Mouse (Mus musculus): ENCODE data around the gene Asap3. TPM values are rescaled to one million over a fixed set of nuclear protein-coding genes. Genes with fewer than 3 reads are reported as not detected.

Gene Asap3
- polyA plus RNA-seq, 2 experiments: 0.66 to 1.1 TPM

DNA sequence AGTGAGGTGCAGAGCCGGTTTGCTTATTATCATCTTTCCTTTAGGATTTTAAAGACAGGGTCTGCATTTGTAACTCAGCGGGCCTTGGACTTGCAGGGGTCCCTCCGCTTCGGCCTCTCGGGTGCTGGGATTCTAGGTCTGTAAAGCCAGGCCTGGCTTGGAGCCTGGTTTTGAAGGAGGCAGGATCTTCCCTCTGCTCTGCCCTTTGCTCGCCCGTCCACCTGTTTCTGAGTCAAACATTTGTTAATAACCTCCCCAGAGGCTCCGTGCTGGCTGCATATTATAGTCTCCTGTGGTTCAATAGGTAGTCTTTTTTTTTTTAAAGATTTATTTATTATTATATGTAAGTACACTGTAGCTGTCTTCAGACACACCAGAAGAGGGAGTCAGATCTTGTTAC lies 9.4 kb downstream of the Asap3 start:
- peak overlapping the region; percentile 13; the same call in 1 of the 2 replicates for H3K4me2 ChIP-seq (ENCODE audit: low read depth)
- H3K4me3 ChIP-seq (ENCODE audit: insufficient read depth in 1 of 2, low read depth in 2 of 2, low read length in 2 of 2): no peak overlapping the region
- H3K9ac ChIP-seq (replicated peaks): no peak overlapping the region
- DNase-seq (ENCODE audit: low read depth in 3 of 3, low spot score in 3 of 3) (no peak), ATAC-seq (ENCODE audit: insufficient read depth) (no peak)
- no peaks in the 10 kb centered on the region for H3K36me3 ChIP-seq (replicated peaks; ENCODE audit: control insufficient read depth, insufficient read depth, low read depth)
- peaks cover 22% of the 10 kb centered on the region for H3K27me3 ChIP-seq (ENCODE audit: control insufficient read depth, insufficient read depth, low read length)
- 67% methylated on average over 8 of the region's 8 CpGs for WGBS (ENCODE audit: insufficient replicate concordance)
- H3K4me1 ChIP-seq (replicated peaks; ENCODE audit: control insufficient read depth in 2 of 2, insufficient read depth in 2 of 2, low read length in 1 of 2): 0 out of 4 replicates have a peak, but pooled peaks cover 0 to 3% of the 10 kb centered on the region in 2 experiments
- no peaks in the 10 kb centered on the region for H3K9me3 ChIP-seq (ENCODE audit: control insufficient read depth, low read length)
- H3K27ac ChIP-seq: no peak overlapping the region
- no peak for TF ChIP-seq CTCF (IDR thresholded peaks at IDR 0.05; ENCODE audit: low read depth)
- TF ChIP-seq EP300 (IDR thresholded peaks at IDR 0.05; ENCODE audit: low read depth): no peak

DNA sequence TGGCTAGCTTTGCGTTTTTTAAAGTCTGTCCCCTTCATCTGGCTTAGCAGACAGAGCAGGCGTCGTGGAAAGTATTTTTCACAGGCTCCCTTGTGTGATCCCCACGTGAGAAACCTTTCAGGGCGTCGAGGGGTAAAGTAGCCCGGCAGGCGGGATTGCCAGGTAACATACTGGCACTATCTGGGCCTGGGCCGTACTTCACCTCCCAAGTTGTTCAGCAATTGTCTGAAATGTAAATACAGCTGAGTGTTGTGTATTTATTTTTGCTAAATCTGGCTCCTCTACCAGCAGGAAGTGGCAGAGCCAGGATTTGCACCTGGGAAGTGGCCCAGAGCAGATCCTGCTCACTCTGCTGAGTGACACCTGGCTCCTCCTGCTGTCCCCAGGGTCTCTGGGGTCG lies 10.9 kb downstream of the Asap3 start:
- Histone ChIP-seq H3K4me2 (ENCODE audit: low read depth) (no peak overlapping the region), H3K36me3 (replicated peaks; ENCODE audit: control insufficient read depth, insufficient read depth, low read depth) (no peaks in the 10 kb centered on the region), H3K9ac (replicated peaks) (no peak overlapping the region), H3K27ac (no peak overlapping the region), H3K9me3 (ENCODE audit: control insufficient read depth, low read length) (no peaks in the 10 kb centered on the region), H3K4me3 (ENCODE audit: insufficient read depth in 1 of 2, low read depth in 2 of 2, low read length in 2 of 2) (no peak overlapping the region), H3K27me3 (ENCODE audit: control insufficient read depth, insufficient read depth, low read length) (peaks cover 22% of the 10 kb centered on the region), H3K4me1 (replicated peaks; ENCODE audit: control insufficient read depth in 2 of 2, insufficient read depth in 2 of 2, low read length in 1 of 2) (0 out of 4 replicates have a peak, but pooled peaks cover 0 to 3% of the 10 kb centered on the region in 2 experiments)
- WGBS (ENCODE audit: insufficient replicate concordance): 46% methylated on average over 10 of the region's 10 CpGs
- TF ChIP-seq EP300 (IDR thresholded peaks at IDR 0.05; ENCODE audit: low read depth) (no peak), CTCF (IDR thresholded peaks at IDR 0.05; ENCODE audit: low read depth) (no peak)
- ATAC-seq (ENCODE audit: insufficient read depth): no peak
- no peak for DNase-seq (ENCODE audit: low read depth in 3 of 3, low spot score in 3 of 3)

- Histone ChIP-seq H3K4me3 (ENCODE audit: insufficient read depth in 1 of 2, low read depth in 2 of 2, low read length in 2 of 2) (no peak overlapping the region), H3K9me3 (ENCODE audit: control insufficient read depth, low read length) (no peaks in the 10 kb centered on the region), H3K36me3 (replicated peaks; ENCODE audit: control insufficient read depth, insufficient read depth, low read depth) (no peaks in the 10 kb centered on the region), H3K4me1 (replicated peaks; ENCODE audit: control insufficient read depth in 2 of 2, insufficient read depth in 2 of 2, low read length in 1 of 2) (0 out of 4 replicates have a peak, but pooled peaks cover 0 to 3% of the 10 kb centered on the region in 2 experiments), H3K27ac (no peak overlapping the region), H3K27me3 (ENCODE audit: control insufficient read depth, insufficient read depth, low read length) (peaks cover 22% of the 10 kb centered on the region), H3K4me2 (ENCODE audit: low read depth) (no peak overlapping the region), H3K9ac (replicated peaks) (no peak overlapping the region)
- DNase-seq (ENCODE audit: low read depth in 3 of 3, low spot score in 3 of 3): no peak
- 22% methylated on average over 18 of the region's 18 CpGs for WGBS (ENCODE audit: insufficient replicate concordance)
- TF ChIP-seq EP300 (IDR thresholded peaks at IDR 0.05; ENCODE audit: low read depth): no peak
- no peak for TF ChIP-seq CTCF (IDR thresholded peaks at IDR 0.05; ENCODE audit: low read depth)
- ATAC-seq (ENCODE audit: insufficient read depth): no peak
These were observed 12.5 kb downstream of the Asap3 start for GRCm38 (mm10) chr4:136218595-136219214.

- WGBS (ENCODE audit: insufficient replicate concordance): 8% methylated on average over 17 of the region's 17 CpGs
- no peak overlapping the region for H3K4me2 ChIP-seq (ENCODE audit: low read depth)
- H3K4me3 ChIP-seq (ENCODE audit: insufficient read depth in 1 of 2, low read depth in 2 of 2, low read length in 2 of 2): no peak overlapping the region
- H3K9ac ChIP-seq (replicated peaks): no peak overlapping the region
- H3K4me1 ChIP-seq (replicated peaks; ENCODE audit: control insufficient read depth in 2 of 2, insufficient read depth in 2 of 2, low read length in 1 of 2): no peaks in the 10 kb centered on the region
- DNase-seq (ENCODE audit: low read depth in 3 of 3, low spot score in 3 of 3) (no peak), ATAC-seq (ENCODE audit: insufficient read depth) (no peak)
- H3K27me3 ChIP-seq (ENCODE audit: control insufficient read depth, insufficient read depth, low read length): peaks cover 22% of the 10 kb centered on the region
- TF ChIP-seq CTCF (IDR thresholded peaks at IDR 0.05; ENCODE audit: low read depth): no peak
- TF ChIP-seq EP300 (IDR thresholded peaks at IDR 0.05; ENCODE audit: low read depth): no peak
- no peak overlapping the region for H3K27ac ChIP-seq
- H3K36me3 ChIP-seq (replicated peaks; ENCODE audit: control insufficient read depth, insufficient read depth, low read depth): no peaks in the 10 kb centered on the region
- H3K9me3 ChIP-seq (ENCODE audit: control insufficient read depth, low read length): no peaks in the 10 kb centered on the region
These were observed 14.1 kb downstream of the Asap3 start for GRCm38 (mm10) chr4:136220133-136220775.

DNA sequence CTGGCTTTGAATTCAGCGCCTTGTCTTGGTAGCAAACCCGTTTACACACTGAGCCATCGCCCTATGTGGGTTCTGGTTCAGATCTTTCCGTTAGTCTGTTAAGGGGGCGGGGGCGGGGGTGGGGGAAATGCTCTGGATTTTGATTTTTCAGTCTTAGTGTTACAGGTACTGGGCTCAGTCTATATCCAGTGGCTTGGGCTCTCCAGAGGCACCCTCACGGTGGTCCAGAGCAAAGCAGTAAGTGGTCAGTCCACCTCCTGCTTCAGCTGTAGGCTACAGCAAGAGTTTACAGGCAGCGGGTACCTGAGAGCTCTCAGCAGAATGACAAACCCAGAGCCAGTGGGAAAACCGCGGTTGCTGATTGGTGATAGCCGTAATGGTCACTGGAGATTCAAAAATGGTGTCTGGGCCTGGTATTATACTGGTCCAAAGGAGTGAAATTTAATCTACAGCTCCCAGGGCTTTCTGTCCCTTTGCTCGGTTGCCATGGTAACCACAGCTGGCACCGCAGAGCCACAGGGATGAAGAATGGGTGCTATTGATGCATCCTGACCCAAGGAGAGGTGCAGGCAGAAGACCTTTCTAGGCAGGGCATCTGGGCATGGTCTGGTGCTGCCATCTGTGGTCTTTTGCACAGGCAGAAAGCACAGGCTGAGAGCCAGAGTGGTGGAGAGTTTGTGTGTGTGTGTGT lies 17.5 kb downstream of the Asap3 start:
- Histone ChIP-seq H3K4me3 (ENCODE audit: insufficient read depth in 1 of 2, low read depth in 2 of 2, low read length in 2 of 2) (no peak overlapping the region), H3K9me3 (ENCODE audit: control insufficient read depth, low read length) (no peaks in the 10 kb centered on the region), H3K27ac (no peak overlapping the region), H3K9ac (replicated peaks) (no peak overlapping the region), H3K36me3 (replicated peaks; ENCODE audit: control insufficient read depth, insufficient read depth, low read depth) (no peaks in the 10 kb centered on the region), H3K4me1 (replicated peaks; ENCODE audit: control insufficient read depth in 2 of 2, insufficient read depth in 2 of 2, low read length in 1 of 2) (no peaks in the 10 kb centered on the region), H3K27me3 (ENCODE audit: control insufficient read depth, insufficient read depth, low read length) (peaks cover 16% of the 10 kb centered on the region), H3K4me2 (ENCODE audit: low read depth) (no peak overlapping the region)
- no peak for DNase-seq (ENCODE audit: low read depth in 3 of 3, low spot score in 3 of 3)
- 56% methylated on average over 13 of the region's 13 CpGs for WGBS (ENCODE audit: insufficient replicate concordance)
- no peak for ATAC-seq (ENCODE audit: insufficient read depth)
- TF ChIP-seq EP300 (IDR thresholded peaks at IDR 0.05; ENCODE audit: low read depth) (no peak), CTCF (IDR thresholded peaks at IDR 0.05; ENCODE audit: low read depth) (no peak)

Measured in liver, embryonic 14.5 days (tissue).